Mouse (Mus musculus) right cerebral cortex, adult 18-20 months (tissue): Measurements from ENCODE around the gene Cacna1c.
"Not testable (repeated sequence)": the region's sequence is repeated elsewhere in the genome, so short reads cannot be mapped to it uniquely, and the experiment has no call there.

ENCODE experiments used
- DNase-seq: peaks from one replicate; pipeline ENCODE4 v3.0.0; 2022; ENCODE audit warnings: mixed read lengths

The Cacna1c gene

GRCm38 (mm10) chr6:119206006-119206405 is 9.8 kb upstream of the Cacna1c start:
- not testable (repeated sequence) for DNase-seq

GRCm38 (mm10) chr6:119204915-119205314 is 8.7 kb upstream of the Cacna1c start:
- no peak for DNase-seq

GRCm38 (mm10) chr6:119204286-119204685 is 8.1 kb upstream of the Cacna1c start:
- DNase-seq, result no peak

- DNase-seq, result no peak
These were observed 5.4 kb upstream of the Cacna1c start for GRCm38 (mm10) chr6:119201575-119201974.

- DNase-seq, result no peak
These were observed 4.1 kb upstream of the Cacna1c start for GRCm38 (mm10) chr6:119200362-119200761.

- no peak for DNase-seq
These were observed 3.2 kb upstream of the Cacna1c start for GRCm38 (mm10) chr6:119199274-119199879.

- no peak for DNase-seq
These were observed 2.5 kb upstream of the Cacna1c start for GRCm38 (mm10) chr6:119198534-119199273.

- DNase-seq, result no peak
These were observed 1.6 kb downstream of the Cacna1c start for GRCm38 (mm10) chr6:119194601-119195000.

GRCm38 (mm10) chr6:119194161-119194560 is 2.1 kb downstream of the Cacna1c start:
- DNase-seq, result no peak

- DNase-seq, result no peak
These were observed 2.6 kb downstream of the Cacna1c start for GRCm38 (mm10) chr6:119193571-119194154.

GRCm38 (mm10) chr6:119191478-119191877 is 4.7 kb downstream of the Cacna1c start:
- DNase-seq, result no peak

- no peak for DNase-seq
These were observed 8.6 kb downstream of the Cacna1c start for GRCm38 (mm10) chr6:119187631-119188030.

GRCm38 (mm10) chr6:119186658-119187057 is 9.6 kb downstream of the Cacna1c start:
- DNase-seq, result peak; percentile 25

GRCm38 (mm10) chr6:119183781-119184180 is 12.4 kb downstream of the Cacna1c start:
- no peak for DNase-seq

GRCm38 (mm10) chr6:119182211-119182610 is 14.0 kb downstream of the Cacna1c start:
- DNase-seq, result no peak

GRCm38 (mm10) chr6:119180188-119180587 is 16.0 kb downstream of the Cacna1c start:
- DNase-seq, result no peak

GRCm38 (mm10) chr6:119177101-119177500 is 19.1 kb downstream of the Cacna1c start:
- DNase-seq, result no peak

- DNase-seq, result no peak
These were observed 20.1 kb downstream of the Cacna1c start for GRCm38 (mm10) chr6:119176103-119176502.

- DNase-seq, result peak; percentile 91
These were observed 21.0 kb downstream of the Cacna1c start, which contains the start of gene Dcp1b for GRCm38 (mm10) chr6:119175078-119175853. Gene Dcp1b (plus strand): TSS chr6:119175253.

- DNase-seq, result no peak
These were observed 21.7 kb downstream of the Cacna1c start for GRCm38 (mm10) chr6:119174307-119175074.

- no peak for DNase-seq
These were observed 30.5 kb downstream of the Cacna1c start for GRCm38 (mm10) chr6:119165677-119166076.

- DNase-seq, result no peak
These were observed 51.1 kb downstream of the Cacna1c start for GRCm38 (mm10) chr6:119145109-119145508.
